Mouse (Mus musculus): ENCODE data around the gene Gm10638.

The Gm10638 gene

DNA sequence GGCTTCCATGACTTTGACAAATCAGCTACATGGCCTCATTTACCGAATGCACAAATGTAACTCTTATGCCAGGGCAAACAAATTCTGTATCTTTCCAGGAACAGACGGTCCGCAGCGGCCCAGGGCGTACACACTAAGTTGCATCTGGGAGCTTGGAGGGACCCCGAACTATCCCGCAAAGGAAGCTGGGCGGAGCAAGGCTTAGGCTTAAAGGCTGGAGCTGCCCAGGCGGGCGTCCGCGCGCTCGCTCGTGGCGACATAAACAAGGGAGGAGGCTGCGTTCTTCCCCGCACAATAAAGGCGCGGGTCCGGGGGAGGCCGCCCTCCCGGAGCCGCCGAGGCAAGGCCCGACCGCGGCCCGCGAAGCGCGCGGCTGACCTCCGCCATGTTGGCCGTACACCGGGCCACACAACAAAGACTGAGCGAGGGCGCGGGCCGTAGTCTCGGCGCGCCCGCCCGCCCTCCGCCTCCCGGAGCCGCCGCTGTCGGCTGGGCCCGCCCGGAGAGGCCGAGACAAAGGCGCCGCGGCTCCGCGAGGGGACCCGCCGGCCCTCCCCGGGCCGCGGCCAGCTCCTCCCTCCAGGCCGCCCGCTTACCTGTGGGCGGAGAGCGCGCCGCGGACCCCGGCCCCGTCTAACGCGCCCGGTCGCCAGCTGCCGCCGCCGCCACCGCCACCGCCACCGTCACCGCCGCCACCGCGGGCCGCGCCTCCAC is at the start of gene Gm10638, which contains the start of gene Siah1a:
TSS of gene Gm10638 (plus strand) at position 479 of the 714 bp plus-strand sequence.
TSS of gene Siah1a (minus strand) at position 714 of the 714 bp plus-strand sequence.
- in situ Hi-C loops (cut with MboI) = no loop called here

DNA sequence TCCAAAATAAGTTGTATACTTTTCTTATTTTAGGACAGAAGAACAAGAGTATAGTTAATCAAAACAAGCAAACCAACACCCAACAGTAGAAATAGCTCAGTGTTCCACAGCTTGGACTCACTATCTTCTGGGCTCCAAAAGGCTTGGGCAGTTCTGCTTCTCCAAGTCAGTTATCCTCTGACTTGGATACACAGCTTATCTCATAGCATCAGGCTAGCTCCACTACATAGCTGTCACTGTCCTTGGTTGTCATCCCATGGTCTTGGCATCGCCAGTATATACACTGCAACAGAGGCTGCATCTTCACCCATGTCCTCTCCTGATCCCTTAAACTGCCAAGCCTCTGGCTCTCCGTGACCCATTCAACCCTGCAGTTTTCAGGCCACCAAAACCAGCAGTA is 49.8 kb upstream of the Gm10638 start:
- in situ Hi-C loops (cut with MboI) = no loop called here

DNA sequence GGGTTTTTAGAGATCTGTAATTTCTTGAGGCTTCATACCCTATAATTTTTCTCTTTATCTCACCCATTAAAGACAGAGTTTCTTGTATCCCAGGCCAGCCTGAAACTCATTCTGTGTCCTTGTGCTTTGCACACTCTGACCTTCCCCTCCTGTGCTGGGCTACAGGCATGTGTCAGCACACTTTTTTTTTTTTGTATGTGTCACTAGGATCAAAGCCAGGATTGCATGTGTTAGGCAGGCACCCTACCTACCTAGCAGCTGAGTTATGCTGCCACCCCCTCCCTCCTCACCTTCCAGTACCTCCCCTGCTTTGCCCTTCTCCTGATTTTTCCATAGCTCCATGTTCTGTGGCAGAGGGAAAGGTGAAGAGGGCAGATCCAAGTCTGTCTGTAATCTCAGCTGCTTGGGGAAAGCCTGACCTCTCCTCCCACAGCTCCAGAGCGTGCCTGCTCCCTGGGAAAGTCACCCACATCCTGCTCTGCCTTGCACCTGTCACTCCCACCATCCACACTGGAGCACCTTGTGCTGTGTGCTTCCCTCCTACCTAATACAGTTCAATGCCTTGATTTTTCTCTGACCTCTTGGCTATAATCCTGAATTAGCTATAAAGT is 46.6 kb upstream of the Gm10638 start:
- in situ Hi-C loops (cut with MboI) = no loop called here

DNA sequence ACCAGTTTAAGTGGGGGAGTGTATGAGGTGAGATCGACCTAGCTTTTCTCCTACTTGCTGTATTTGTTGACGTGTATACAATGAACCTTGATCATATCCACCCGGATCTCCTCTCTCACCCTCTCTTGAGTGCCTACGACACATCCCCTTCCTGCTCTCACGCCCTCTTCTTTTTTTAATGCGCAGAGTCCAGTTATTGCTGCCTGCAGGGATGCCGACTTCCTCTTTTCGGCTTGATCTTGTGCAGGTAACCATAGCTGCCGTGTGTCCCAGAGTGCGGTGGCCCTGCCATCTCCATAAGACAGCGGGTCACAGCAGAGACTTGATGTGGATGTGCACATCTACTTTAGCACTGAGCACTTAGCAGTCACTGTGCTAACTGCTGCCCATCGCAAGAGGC is 46.0 kb upstream of the Gm10638 start:
- in situ Hi-C loops (cut with MboI) = no loop called here

DNA sequence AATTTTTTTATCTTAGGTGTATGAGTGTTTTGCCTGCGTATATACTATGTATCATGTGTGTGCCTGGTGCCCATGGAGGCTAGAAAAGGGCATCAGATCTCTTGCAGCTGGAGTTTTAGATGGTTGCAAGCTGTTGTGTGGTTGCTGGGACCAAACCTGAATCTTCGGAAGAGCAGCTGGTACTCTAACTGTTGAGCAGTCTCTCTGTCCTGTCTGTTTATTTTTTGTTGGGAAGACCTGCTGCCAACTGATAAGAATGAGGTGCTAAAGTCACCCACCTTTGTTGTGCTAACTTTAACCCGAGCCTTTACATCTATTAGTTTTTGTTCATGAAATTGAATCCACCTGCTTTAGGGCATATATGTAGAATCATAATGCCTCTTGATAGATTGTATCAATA is 43.0 kb upstream of the Gm10638 start:
- in situ Hi-C loops (cut with MboI) = no loop called here

DNA sequence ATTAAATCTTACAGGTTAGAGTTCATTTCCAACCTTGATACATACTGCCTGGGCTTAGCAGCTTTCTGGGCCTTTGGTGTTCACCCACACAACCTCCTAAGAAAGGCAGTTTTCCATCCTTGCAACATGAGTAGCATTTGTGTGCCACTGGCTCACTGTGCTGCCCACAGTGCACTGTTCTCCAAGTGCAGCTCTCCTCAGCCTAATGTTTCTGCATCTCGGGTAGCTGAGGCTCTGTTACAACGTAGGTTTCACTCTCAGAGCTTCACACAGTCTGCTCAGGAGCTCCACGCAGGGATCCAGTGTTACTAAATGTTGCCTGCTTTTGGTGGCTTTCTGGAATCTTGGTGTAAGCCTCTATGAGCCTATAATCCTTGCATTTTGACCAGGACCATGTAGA is 40.2 kb upstream of the Gm10638 start:
- in situ Hi-C loops (cut with MboI) = no loop called here

DNA sequence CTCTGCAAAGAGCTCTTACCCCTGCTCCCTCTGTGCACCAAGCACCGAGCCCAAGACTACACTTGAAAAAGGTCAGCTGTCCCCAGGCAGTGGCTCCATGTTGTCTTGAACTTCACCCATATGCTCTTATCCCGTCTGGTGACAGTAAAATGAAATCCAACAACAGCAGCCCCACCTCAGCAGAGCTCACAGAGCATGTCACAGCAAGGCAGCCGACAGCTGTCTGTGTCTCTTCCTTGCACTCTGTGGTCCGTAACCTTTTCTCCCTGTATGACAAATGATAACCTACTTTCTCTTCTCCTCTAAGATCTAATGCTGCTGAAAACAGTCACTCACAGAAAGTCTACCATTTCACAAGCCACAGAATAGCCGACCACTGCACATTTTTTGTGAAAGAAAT is 38.7 kb upstream of the Gm10638 start:
- in situ Hi-C loops (cut with MboI) = no loop called here

DNA sequence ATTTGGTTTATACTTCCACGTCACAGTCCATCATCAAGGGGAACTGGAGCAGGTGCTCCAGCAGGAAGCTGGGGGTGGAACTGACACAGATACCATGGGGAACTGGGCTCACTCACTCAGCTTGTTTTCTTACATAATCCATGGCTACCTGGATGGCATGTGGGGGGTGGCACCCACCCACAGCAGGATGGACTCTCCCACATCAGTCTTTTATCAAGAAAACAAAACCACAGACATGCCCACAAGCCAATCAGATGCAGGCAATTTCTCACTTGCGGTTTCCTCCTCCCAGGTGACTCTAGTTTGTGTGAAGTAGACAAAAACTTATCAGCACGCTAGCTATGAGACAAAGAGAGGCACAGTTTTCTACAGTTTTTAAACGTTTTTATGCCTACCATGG is 37.6 kb upstream of the Gm10638 start:
- in situ Hi-C loops (cut with MboI) = no loop called here

DNA sequence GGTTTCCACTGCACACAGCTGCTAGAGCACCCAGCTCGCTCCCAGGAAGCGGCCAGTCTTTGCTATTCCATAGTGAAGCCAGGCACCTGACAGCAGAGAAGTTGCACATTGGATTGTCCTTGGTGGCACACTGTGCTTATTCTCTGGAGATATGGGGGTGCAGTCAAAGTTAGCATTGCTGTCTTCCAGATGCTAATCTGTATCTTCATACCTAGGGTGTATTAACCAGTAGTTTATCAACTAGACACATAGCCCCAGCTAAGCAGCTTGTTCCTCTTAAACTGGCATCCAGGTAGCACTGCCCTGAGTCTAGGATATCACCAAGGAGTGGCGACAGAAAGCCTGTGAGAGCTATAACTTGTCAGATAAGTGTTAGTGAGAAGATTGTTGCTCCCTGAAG is 32.9 kb upstream of the Gm10638 start:
- in situ Hi-C loops (cut with MboI) = no loop called here

DNA sequence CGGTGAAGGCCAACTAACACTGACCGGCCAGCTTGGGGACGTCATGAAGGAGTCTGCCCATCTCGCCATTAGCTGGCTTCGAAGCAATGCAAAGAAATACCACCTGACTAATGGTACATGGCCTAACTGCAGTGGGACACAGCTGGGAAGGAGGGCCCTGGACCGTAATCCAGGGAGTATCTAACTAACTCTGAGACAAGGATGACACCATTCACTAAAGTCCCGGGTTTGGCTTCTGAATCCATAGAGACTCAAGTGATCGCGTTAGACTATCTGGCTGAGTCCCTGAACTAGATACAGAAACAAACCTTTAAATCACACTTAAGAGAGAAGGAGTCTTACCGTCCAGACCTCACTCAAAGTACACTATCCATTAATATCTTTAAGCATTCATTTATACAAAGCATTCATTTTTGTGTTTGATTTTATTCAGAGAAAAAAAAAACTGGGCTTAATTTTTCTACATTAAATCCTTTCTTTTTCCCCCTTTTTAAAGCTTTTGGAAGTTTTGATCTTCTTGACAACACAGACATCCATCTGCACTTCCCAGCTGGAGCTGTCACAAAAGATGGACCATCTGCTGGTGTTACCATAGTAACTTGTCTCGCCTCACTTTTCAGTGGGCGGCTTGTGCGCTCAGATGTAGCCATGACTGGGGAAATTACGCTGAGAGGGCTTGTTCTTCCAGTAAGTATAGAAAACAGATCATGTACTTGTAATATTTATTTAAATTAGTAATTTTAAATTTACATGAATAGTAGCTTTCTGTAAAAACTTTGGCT is 31.9 kb upstream of the Gm10638 start:
- in situ Hi-C loops (cut with MboI) = no loop called here

DNA sequence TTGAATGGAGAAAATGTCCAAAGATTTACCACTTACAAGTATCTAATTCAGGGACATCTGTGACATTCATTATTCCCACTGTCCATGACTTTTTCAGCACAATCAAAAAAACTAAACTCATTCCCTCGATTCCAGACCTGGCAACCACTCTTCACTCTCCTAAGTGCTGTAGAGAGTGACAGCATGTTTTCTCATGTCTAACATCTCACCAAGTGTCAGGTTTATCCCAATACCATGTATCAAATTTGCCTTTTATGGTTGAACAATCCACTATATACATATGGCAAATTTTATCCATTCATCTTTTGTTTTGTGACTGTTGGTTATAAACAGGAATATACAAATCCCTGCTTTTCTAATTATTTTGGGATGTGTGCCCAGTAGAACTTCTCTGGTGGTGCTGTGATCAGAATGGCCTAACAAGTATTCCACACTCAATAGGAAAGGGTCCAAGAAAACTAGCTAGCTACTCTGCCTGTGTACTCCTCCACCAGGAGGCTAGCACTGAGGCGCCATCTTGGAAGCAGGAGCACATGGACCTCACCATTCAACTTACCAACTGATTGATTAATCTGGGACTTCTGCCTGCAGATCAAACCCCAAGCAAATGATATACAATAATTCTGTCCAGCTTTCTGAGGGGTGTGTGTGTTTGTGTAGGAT is 27.0 kb upstream of the Gm10638 start:
- in situ Hi-C loops (cut with MboI) = no loop called here

DNA sequence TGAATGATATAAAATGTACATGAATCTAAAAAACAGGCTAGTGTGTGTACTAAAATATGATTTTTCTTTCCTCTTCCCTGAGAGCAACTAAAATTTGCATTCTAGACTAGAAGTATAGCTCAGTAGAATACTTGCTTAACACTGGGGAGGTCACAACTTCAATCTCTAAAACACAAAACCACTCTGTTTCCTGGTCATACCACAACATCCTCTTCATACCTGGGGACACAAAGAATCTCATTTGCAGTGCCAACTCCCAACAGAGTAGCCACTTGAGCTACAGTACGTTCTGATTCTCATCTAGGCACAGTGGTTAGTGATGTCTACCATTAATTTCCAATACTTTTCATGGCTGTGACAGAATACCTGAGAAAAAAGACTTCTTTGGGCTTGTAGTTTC is 26.1 kb upstream of the Gm10638 start:
- in situ Hi-C loops (cut with MboI) = no loop called here

DNA sequence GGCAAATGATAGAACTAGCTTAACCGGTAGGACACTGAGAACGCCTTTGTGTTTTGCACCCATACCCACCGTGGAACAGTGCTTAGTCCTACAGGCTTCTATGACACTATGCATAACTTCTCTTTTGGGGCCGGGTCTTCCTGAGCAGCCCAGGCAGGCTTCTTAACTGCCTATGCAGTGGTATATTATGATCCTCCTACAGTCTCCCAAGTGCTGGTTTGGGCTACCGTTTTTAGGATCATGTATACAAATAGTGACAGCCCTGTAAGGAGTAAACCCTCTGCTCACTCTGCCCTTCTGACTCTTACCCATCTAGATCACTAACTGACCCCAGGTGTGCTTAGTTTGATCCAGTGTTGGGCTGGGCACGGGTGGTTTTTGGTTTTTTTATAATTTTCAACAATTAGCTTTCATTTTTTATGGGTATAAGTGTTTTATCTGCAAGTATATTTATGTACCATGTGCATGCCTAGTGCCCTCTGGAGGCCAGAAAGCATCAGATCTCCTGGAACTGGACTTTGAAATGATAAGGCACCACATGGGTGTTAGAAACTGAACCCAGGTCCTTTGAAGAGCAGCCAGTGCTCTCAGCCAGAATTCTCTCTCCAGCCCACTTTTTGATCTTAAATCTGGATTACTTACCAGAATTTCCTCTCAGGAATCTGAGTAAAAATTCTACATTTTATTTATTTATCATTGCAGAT is 24.6 kb upstream of the Gm10638 start:
- in situ Hi-C loops (cut with MboI) = no loop called here

DNA sequence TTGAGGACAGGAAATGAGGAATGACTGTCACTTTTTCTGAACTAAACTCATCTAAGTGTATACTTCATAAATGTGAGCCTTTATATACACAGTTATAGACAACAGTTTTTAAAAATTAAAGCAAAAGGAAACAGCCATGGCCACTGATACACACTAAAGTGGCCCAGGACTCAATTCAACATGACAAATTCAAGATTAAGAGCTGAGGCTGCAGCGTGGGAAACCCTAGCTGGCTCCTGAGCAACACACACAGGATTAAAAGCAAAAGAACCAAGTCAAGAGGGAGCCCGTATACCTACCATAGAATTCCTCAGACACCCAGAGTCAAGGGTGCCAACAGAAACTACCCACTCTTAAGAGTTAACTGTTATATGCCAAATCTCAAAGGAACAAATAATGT is 24.0 kb upstream of the Gm10638 start:
- in situ Hi-C loops (cut with MboI) = no loop called here

DNA sequence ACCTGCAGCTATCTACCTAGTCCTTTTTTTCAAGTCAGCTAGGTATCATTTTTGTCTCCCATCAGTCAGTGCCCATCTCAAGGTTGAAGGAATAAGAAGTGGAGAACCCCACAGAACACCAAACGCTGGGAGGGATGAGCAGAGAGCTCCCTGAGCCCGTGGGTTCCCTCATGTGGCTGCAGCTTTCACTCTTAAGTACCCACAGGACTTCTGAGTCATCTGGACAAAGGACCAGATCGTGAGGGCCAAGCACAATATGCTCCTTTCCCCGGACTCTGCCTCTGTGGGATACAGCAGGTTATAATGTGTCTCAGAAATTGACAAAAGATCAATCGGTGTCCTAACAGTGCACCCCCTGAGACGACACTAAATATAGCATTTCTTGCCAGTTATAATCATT is 18.5 kb upstream of the Gm10638 start:
- in situ Hi-C loops (cut with MboI) = no loop called here

DNA sequence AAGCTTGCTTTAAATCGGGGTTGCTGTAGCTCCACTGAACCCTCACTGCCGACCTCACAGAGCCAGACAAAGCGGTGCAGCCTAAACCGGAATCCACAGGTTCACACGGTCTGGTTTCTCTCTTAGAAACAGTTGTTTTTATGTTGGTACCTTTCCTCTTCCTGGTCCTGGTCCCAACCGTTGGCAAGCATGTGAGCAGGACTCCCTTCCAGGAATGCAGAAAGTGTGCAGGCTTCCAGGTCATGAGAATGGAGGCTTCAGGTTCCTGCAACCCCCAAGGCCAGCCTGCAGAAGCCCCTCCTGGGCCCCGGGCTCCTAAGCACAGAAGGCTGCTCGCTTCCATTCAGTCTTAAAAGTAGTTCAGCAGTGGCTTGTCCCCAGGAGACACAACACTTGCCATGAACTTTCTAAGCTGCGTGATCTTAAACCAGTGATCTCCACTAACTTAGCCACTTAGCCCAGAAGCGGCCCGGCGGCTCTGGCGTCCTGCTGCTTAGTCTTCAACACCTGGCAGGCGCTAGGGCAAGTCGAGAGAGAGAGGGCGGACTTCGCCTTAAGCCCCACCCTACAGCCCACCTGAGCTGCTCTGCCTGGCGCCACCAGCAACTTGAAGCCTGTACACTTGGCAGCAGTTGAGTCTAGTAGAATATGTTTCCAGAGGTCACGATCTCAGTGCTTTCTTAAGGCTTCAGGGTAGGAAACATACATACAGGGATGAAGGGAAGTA is 17.1 kb upstream of the Gm10638 start:
- in situ Hi-C loops (cut with MboI) = no loop called here

DNA sequence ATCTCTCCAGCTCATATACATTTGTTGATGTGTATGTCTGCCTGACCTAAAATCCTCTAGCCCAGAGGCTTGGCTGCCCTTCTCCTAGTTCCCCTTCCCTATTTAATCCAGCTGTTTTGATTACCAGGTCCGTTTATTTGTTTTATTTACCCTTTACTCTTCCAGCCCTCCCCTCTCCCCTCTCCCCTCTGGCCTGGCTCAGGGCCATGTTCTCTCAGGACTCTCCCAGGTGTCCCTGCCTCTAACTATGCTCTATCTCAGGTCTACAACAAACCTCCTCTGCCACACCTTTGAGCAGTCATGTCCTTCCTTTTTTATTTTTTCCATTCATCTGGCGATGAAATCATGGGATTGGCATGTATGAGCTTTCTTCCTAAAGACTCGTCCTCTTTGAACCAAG is 15.2 kb upstream of the Gm10638 start:
- in situ Hi-C loops (cut with MboI) = no loop called here

DNA sequence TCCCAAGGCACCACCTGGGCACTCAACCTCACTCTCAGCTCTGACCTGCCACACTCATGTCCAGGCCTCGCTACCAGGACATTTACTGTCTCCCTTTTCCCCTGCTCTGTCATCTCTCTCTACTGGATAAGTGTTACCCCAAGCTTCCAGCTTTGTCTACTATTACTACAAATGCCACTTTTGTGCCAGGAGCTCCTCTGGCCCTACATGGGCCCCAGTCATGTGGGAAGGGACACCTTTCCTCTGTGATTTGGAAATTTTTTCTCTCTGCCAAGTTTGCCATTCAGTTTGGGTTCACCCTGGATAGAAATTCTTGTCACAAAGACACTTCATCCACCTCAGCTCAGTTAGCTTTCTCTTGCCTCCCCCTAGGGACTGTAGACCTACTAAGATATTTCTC is 14.6 kb upstream of the Gm10638 start:
- in situ Hi-C loops (cut with MboI) = no loop called here

DNA sequence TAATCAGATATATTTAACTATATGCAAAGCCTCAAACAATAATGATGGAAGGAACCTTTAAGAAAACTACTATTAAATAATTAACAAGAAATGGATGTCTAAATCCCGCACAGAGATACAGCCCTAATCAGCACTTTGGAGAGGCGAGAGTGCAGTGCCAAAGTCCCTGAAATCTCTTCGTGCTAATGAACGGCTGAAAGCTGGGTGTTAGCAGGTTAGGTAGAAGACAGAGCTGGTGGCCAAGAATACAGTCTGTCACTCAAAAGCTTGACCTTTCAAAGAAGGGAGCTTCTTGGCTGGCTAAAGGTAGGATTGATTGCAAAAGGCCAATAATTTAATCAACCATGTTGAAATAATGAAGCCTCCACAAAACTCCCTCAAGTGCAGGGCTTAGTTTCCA is 11.3 kb upstream of the Gm10638 start:
- in situ Hi-C loops (cut with MboI) = no loop called here

DNA sequence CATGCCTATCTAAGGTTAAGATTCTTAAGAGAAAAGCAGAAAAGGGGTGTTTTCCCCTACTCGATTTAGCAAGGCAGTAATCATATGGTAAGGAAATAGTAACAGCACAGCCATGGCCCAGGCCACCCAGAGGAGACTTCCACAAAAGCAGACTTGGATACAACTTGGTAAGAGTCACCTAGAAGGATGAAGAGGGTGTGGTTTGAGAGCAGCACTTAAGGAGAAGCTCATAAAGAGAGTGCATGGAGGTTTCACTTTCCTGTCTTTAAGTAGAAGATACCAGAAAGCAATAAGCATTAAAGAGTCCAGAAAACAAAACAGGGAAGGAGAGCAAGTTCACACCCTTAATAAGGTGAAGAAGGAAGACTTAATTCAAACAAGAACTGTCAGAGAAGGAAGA is 10.5 kb upstream of the Gm10638 start:
- in situ Hi-C loops (cut with MboI) = no loop called here

DNA sequence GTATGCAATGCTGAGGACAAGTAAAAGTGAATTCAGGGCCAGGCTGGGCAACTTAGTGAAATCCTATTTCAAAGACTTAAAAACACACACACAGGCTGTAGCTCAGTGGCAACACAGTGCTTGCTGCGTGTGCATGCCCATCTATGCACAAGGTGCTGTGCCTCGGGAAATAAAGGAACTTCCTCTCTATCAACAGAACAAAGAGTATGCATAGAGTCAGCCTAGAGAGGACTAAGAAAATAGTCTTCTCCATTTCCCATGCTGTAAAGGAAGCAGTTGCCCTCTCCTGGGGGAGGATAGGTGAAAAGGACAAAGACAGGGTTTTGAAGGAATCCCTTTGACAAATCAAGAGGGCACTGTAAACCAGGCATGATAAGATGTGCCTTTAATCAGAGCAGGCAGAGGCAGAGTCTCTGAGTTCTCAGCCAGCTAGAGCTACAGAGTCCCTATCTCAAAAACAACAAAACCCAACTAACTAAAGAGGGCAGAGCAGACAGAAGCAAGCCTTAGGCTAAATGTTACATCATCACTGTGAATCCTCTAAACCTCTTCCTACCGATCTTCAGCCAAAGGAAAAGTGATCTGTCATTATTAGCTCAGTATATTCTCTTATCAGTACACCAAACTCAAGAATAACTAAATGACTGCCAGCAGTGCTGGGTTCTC is 9.9 kb upstream of the Gm10638 start:
- in situ Hi-C loops (cut with MboI) = no loop called here
